Mouse (Mus musculus) cortical plate, adult 2 months (tissue): ENCODE measurements around the gene C3.

Experiments used
- CTCF ChIP-seq: fragments of 200-500 bp; IDR thresholded peaks from 2 replicates; pipeline ENCODE4 v1.5.1; 2011; ENCODE audit warnings: mild to moderate bottlenecking, control low read depth, low read length; ENCODE audit not compliant: insufficient read depth; ENCODE audit errors: extremely low read depth
- POLR2A ChIP-seq: fragments of 200-500 bp; IDR thresholded peaks from 2 replicates; pipeline ENCODE4 v1.6.1; 2011; ENCODE audit warnings: mild to moderate bottlenecking, low read length, control low read depth; ENCODE audit not compliant: insufficient read depth; ENCODE audit errors: extremely low read depth

- no peak for TF ChIP-seq CTCF
- no peak for TF ChIP-seq POLR2A
Measured at GRCm38 (mm10) chr17:57228014-57228413, at the start of gene C3.
